Mouse (Mus musculus): Measurements from ENCODE around the gene Fbxo47. TPM values are rescaled to one million over a fixed set of nuclear protein-coding genes. Genes with fewer than 3 reads are reported as not detected.

Gene Fbxo47
- polyA plus RNA-seq, 1 experiment from 2014 or later: 0.62 TPM

DNA sequence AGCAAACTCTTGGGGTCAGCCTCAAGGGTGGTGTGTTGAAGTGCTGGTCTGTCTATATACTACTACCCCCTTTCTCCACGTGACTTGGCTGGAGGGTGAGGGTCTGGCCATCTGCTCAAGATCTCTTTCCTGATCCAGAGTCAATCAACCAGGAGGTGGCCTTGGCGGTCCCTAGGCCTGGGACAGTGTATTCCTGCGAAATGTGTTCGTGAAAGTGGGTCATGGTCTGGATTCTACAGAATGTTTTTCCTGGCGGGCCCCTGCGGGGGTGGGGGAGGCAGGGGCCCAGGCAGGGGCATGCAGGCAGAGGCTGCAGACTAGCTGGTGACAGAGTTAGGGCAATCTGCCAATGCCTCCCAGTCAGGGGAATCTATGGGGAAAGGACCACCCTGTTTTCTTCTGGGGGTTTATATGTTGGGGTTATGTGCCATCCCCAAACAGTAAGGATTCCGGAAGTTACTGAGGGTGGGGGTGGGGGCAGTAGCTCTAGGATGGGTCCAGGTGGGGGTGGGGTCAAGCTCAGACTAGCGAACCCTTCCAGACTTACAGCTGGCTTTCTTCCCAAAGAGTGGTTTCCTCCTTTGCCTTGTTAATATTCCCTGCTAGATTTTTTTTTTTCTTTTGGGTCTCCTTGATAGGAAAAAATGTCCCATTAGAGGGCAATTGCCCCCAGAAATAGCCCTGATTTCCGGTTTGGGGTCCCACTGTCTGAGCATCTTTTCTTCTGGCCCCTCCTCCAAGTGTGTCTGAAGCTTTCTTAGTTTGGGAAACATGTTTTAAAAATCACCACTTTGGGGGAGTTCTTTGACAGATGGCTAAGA lies 78.9 kb downstream of the Fbxo47 start:
- ATAC-seq (ENCODE audit: low FRiP score, low TSS enrichment): no peak
- no peaks in the 10 kb centered on the region for H3K9me3 ChIP-seq (ENCODE audit: control insufficient read depth, low read length)
- no peak overlapping the region for H3K4me3 ChIP-seq (replicated peaks; ENCODE audit: low read depth, low read length)
- DNase-seq: peak; percentile 72
- H3K27me3 ChIP-seq (ENCODE audit: control insufficient read depth, insufficient read depth, low read length): no peaks in the 10 kb centered on the region
- peak overlapping the region; percentile 75 for H3K27ac ChIP-seq (replicated peaks; ENCODE audit: low read depth, low read length)
- H3K4me1 ChIP-seq (ENCODE audit: control insufficient read depth, insufficient read depth, low read length): peaks cover 63% of the 10 kb centered on the region
- no peak overlapping the region for H3K9ac ChIP-seq (replicated peaks; ENCODE audit: low read length)
- peak overlapping the region; percentile 47 for H3K4me2 ChIP-seq (ENCODE audit: low read length)
- 27% methylated on average over 9 of the region's 9 CpGs for WGBS
- H3K36me3 ChIP-seq (ENCODE audit: control insufficient read depth, insufficient read depth, low read length): peaks cover 31% of the 10 kb centered on the region

DNA sequence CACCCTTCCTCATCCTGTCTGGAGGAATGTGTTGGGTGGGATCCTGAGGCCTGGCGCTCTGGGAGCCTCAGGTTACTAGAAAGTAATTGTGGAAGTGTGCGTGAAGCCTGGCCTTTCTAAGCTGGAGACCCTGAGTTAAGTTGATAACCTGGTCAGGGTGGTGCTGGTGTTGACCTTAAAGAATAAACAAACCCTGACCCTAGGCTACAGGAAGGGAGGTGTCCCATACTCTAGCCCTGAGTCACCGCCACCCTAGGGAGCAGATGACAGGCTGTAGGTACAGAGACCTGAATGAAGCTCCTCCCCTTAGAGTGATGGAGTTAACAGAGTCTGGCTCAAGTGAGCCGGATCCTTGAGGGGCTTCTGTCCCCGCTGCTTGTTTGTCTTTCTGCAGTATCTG lies 80.1 kb downstream of the Fbxo47 start:
- Histone ChIP-seq H3K27ac (replicated peaks; ENCODE audit: low read depth, low read length) (no peak overlapping the region), H3K9me3 (ENCODE audit: control insufficient read depth, low read length) (no peaks in the 10 kb centered on the region), H3K36me3 (ENCODE audit: control insufficient read depth, insufficient read depth, low read length) (peaks cover 22% of the 10 kb centered on the region), H3K4me3 (replicated peaks; ENCODE audit: low read depth, low read length) (no peak overlapping the region), H3K9ac (replicated peaks; ENCODE audit: low read length) (no peak overlapping the region), H3K4me2 (ENCODE audit: low read length) (no peak overlapping the region), H3K4me1 (ENCODE audit: control insufficient read depth, insufficient read depth, low read length) (peaks cover 55% of the 10 kb centered on the region), H3K27me3 (ENCODE audit: control insufficient read depth, insufficient read depth, low read length) (no peaks in the 10 kb centered on the region)
- no peak for DNase-seq
- ATAC-seq (ENCODE audit: low FRiP score, low TSS enrichment): no peak
- 84% methylated on average over 5 of the region's 5 CpGs for WGBS

Other genes starting within 250 kb of the Fbxo47 start
- 6.2 and 9.0 TPM in 2 replicates for gene Mllt6, start 220.7 kb downstream of the Fbxo47 start, polyA plus RNA-seq (2014; fragmentation: Nextera tagmentation; extraction: Ambion mirVana)
- gene Cisd3, start 198.3 kb downstream of the Fbxo47 start, polyA plus RNA-seq (2014; fragmentation: Nextera tagmentation; extraction: Ambion mirVana): 17.4 and 21.8 TPM in 2 replicates
- 25.5 and 31.2 TPM in 2 replicates for gene Pcgf2, start 183.7 kb downstream of the Fbxo47 start, polyA plus RNA-seq (2014; fragmentation: Nextera tagmentation; extraction: Ambion mirVana)
- gene Psmb3, start 180.8 kb downstream of the Fbxo47 start, polyA plus RNA-seq (2014; fragmentation: Nextera tagmentation; extraction: Ambion mirVana): 456 and 503 TPM in 2 replicates
- 4.8 and 7.7 TPM in 2 replicates for gene Pip4k2b, start 139.4 kb downstream of the Fbxo47 start, polyA plus RNA-seq (2014; fragmentation: Nextera tagmentation; extraction: Ambion mirVana)
- gene Cwc25, start 117.6 kb downstream of the Fbxo47 start, polyA plus RNA-seq (2014; fragmentation: Nextera tagmentation; extraction: Ambion mirVana): 10.9 and 13.2 TPM in 2 replicates
- not detected in 2 replicates for gene 1700001P01Rik, start 108.2 kb downstream of the Fbxo47 start, polyA plus RNA-seq (2014; fragmentation: Nextera tagmentation; extraction: Ambion mirVana)
- 363 and 413 TPM in 2 replicates for gene Rpl23, start 101.7 kb downstream of the Fbxo47 start, polyA plus RNA-seq (2014; fragmentation: Nextera tagmentation; extraction: Ambion mirVana)
- gene Lasp1, start 85.2 kb downstream of the Fbxo47 start, polyA plus RNA-seq (2014; fragmentation: Nextera tagmentation; extraction: Ambion mirVana): 114 and 138 TPM in 2 replicates
- gene B230217C12Rik, start 43.4 kb downstream of the Fbxo47 start, polyA plus RNA-seq (2014; fragmentation: Nextera tagmentation; extraction: Ambion mirVana): 32.4 and 36.5 TPM in 2 replicates
- 0.96 and 1.2 TPM in 2 replicates for gene Plxdc1, start 102.3 kb upstream of the Fbxo47 start, polyA plus RNA-seq (2014; fragmentation: Nextera tagmentation; extraction: Ambion mirVana)
- 7.1 and 12.1 TPM in 2 replicates for gene Arl5c, start 112.0 kb upstream of the Fbxo47 start, polyA plus RNA-seq (2014; fragmentation: Nextera tagmentation; extraction: Ambion mirVana)
- gene Cacnb1, start 138.9 kb upstream of the Fbxo47 start, polyA plus RNA-seq (2014; fragmentation: Nextera tagmentation; extraction: Ambion mirVana): 40.6 and 61.2 TPM in 2 replicates
- 685 and 710 TPM in 2 replicates for gene Rpl19, start 142.6 kb upstream of the Fbxo47 start, polyA plus RNA-seq (2014; fragmentation: Nextera tagmentation; extraction: Ambion mirVana)
- gene Stac2, start 169.3 kb upstream of the Fbxo47 start, polyA plus RNA-seq (2014; fragmentation: Nextera tagmentation; extraction: Ambion mirVana): 2.9 and 4.1 TPM in 2 replicates